Mouse (Mus musculus): ENCODE results near the gene Noct.
A peak's percentile ranks its signal among the peaks of the same experiment; 100 is the strongest.

The Noct gene

GRCm38 (mm10) chr3:51230886-51231285, 6.6 kb downstream of the Noct start:
- DNase-seq (ENCODE audit: low spot score in 2 of 2), result no peak

- DNase-seq (ENCODE audit: low spot score in 2 of 2), result no peak
These were observed 7.3 kb downstream of the Noct start for GRCm38 (mm10) chr3:51231499-51231898.

- no peak for DNase-seq (ENCODE audit: low spot score in 2 of 2)
These were observed 8.1 kb downstream of the Noct start for GRCm38 (mm10) chr3:51232205-51232910.

GRCm38 (mm10) chr3:51233474-51233873, 9.2 kb downstream of the Noct start:
- DNase-seq (ENCODE audit: low spot score in 2 of 2), result peak; percentile 76 to 83

- DNase-seq (ENCODE audit: low spot score in 2 of 2), result peak; percentile 54 to 82
These were observed 9.9 kb downstream of the Noct start for GRCm38 (mm10) chr3:51233918-51234751.

GRCm38 (mm10) chr3:51234752-51235055, 10.5 kb downstream of the Noct start:
- no peak for DNase-seq (ENCODE audit: low spot score in 2 of 2)

GRCm38 (mm10) chr3:51238515-51238914, 14.3 kb downstream of the Noct start:
- DNase-seq (ENCODE audit: low spot score in 2 of 2), result no peak

- no peak for DNase-seq (ENCODE audit: low spot score in 2 of 2)
These were observed 15.3 kb downstream of the Noct start for GRCm38 (mm10) chr3:51239541-51239940.

- peak in 1 of 2 experiments; percentile 55 for DNase-seq (ENCODE audit: low spot score in 2 of 2)
These were observed 23.5 kb downstream of the Noct start for GRCm38 (mm10) chr3:51247704-51248103.

- no peak for DNase-seq (ENCODE audit: low spot score in 2 of 2)
These were observed 24.4 kb downstream of the Noct start for GRCm38 (mm10) chr3:51248600-51248999.

- DNase-seq (ENCODE audit: low spot score in 2 of 2), result no peak
These were observed 25.2 kb downstream of the Noct start for GRCm38 (mm10) chr3:51249460-51249859.

- no peak for DNase-seq (ENCODE audit: low spot score in 2 of 2)
These were observed 25.6 kb downstream of the Noct start for GRCm38 (mm10) chr3:51249866-51250265.

GRCm38 (mm10) chr3:51251057-51251456, 26.8 kb downstream of the Noct start:
- no peak for DNase-seq (ENCODE audit: low spot score in 2 of 2)

GRCm38 (mm10) chr3:51252223-51252622, 28.0 kb downstream of the Noct start:
- DNase-seq (ENCODE audit: low spot score in 2 of 2), result no peak

- no peak for DNase-seq (ENCODE audit: low spot score in 2 of 2)
These were observed 28.6 kb downstream of the Noct start for GRCm38 (mm10) chr3:51252689-51253402.

- no peak for DNase-seq (ENCODE audit: low spot score in 2 of 2)
These were observed 30.5 kb downstream of the Noct start for GRCm38 (mm10) chr3:51254784-51255183.

- DNase-seq (ENCODE audit: low spot score in 2 of 2), result peak in 1 of 2 experiments; percentile 25
These were observed 32.2 kb downstream of the Noct start for GRCm38 (mm10) chr3:51256450-51256849.

- no peak for DNase-seq (ENCODE audit: low spot score in 2 of 2)
These were observed 33.8 kb downstream of the Noct start for GRCm38 (mm10) chr3:51258070-51258469.

GRCm38 (mm10) chr3:51262942-51263341, 38.7 kb downstream of the Noct start:
- no peak for DNase-seq (ENCODE audit: low spot score in 2 of 2)

- peak; percentile 56 to 73 for DNase-seq (ENCODE audit: low spot score in 2 of 2)
These were observed 44.2 kb downstream of the Noct start for GRCm38 (mm10) chr3:51268434-51268833.

- peak in 1 of 2 experiments; percentile 33 for DNase-seq (ENCODE audit: low spot score in 2 of 2)
These were observed 46.0 kb downstream of the Noct start for GRCm38 (mm10) chr3:51270069-51270817.

GRCm38 (mm10) chr3:51275956-51276398, 51.7 kb downstream of the Noct start:
- peak; percentile 98 to 99 for DNase-seq (ENCODE audit: low spot score in 2 of 2)

Data from heart, adult 9 months (tissue).